Mouse (Mus musculus) cerebellum, adult 2 months (tissue): ENCODE data around the gene Tbc1d7.

Source experiments
- CTCF ChIP-seq: fragments of 200-500 bp; IDR thresholded peaks from 2 replicates; pipeline ENCODE4 v1.5.1; 2011; ENCODE audit warnings: low read depth, mild to moderate bottlenecking, control low read depth, low read length, moderate library complexity, borderline replicate concordance; ENCODE audit not compliant: insufficient read depth
- POLR2A ChIP-seq: fragments of 200-500 bp; IDR thresholded peaks from 2 replicates; pipeline ENCODE4 v1.6.1; 2011; ENCODE audit warnings: low read length, control low read depth, borderline replicate concordance; ENCODE audit not compliant: insufficient read depth

GRCm38 (mm10) chr13:43159429-43159828 lies 11.9 kb downstream of the Tbc1d7 start:
- TF ChIP-seq POLR2A = no peak
- no peak for TF ChIP-seq CTCF
